Mouse (Mus musculus): ENCODE data around the gene Hebp1. TPM values are rescaled to one million over a fixed set of nuclear protein-coding genes. Genes with fewer than 3 reads are reported as not detected.
A peak's percentile ranks its signal among the peaks of the same experiment; 100 is the strongest.

The Hebp1 gene
- polyA plus RNA-seq, 1 experiment from 2014 or later: 9.4 TPM

DNA sequence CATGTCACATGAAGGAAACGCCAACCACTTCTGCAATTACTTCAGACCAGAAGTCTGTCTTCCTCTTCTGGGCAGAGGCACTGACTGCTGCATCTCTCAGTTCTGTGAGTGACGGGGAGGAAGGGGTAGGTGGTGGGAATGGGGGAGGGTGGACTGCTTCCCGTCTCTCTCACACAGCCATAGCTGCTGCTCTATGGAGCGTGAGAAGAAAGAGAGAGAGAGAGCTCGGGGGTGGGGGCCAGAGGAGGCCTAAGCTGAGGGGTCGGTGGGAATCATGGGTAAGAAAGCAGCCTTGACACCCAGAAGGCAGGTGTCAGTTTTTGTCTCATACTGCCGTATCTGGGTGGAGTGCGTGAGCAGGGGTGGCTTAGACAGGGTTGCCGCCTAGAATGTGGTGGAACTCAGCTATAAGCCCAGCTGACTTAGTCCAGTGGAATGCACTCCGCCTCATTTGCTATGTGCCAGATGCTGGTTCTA is 30.7 kb upstream of the Hebp1 start:
- H3K4me3 ChIP-seq (ENCODE audit: low read length): no peak overlapping the region
- no peak overlapping the region for H3K9ac ChIP-seq (ENCODE audit: low read depth, low read length)
- no peak overlapping the region for H3K27ac ChIP-seq (ENCODE audit: low read depth, low read length)
- ATAC-seq: no peak
- H3K27me3 ChIP-seq (replicated peaks; ENCODE audit: control insufficient read depth, insufficient read depth, low read length): no peaks in the 10 kb centered on the region
- no peak overlapping the region for H3K4me2 ChIP-seq (ENCODE audit: low read length)
- H3K9me3 ChIP-seq (ENCODE audit: control insufficient read depth, low read length): no peaks in the 10 kb centered on the region
- H3K4me1 ChIP-seq (ENCODE audit: control insufficient read depth, insufficient read depth, low read depth, low read length): peaks cover 4% of the 10 kb centered on the region; the same call in 1 of the 2 replicates
- 42% methylated on average over 10 of the region's 10 CpGs for WGBS
- H3K36me3 ChIP-seq (ENCODE audit: control insufficient read depth, insufficient read depth, low read length): peaks cover 30% of the 10 kb centered on the region

DNA sequence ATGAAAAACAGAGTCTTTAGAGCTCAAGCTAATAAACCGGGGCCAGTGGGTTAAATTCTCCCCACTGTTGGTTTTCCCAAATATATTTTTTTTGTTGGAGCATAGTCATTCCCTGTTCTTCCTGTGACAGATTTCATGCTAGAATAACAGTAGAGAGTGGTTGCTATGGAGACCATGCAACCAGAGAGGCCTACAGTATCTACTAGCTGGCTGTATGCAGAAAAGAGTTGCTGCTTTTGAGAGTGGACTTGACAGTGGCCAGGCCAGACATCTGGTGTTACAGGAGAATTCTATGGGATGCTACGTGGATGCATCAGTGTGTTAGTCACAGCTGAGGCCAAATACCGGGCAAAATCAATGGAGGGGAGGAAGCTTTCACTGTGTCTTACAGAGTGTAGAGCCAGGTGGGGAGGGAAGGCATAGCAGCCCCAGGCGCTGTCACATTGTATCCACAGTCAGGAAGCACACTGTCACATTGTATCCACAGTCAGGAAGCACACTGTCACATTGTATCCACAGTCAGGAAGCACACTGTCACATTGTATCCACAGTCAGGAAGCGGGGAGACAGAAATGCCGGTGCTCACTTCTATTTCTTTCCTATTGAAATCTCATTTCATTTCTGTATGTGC is 26.1 kb upstream of the Hebp1 start:
- H3K4me2 ChIP-seq (ENCODE audit: low read length): no peak overlapping the region
- 54% methylated on average over 6 of the region's 6 CpGs for WGBS
- ATAC-seq: peak; percentile 87
- peaks cover 25% of the 10 kb centered on the region for H3K36me3 ChIP-seq (ENCODE audit: control insufficient read depth, insufficient read depth, low read length)
- H3K4me1 ChIP-seq (ENCODE audit: control insufficient read depth, insufficient read depth, low read depth, low read length): peaks cover 6% of the 10 kb centered on the region; the same call in 1 of the 2 replicates
- H3K27me3 ChIP-seq (replicated peaks; ENCODE audit: control insufficient read depth, insufficient read depth, low read length): no peaks in the 10 kb centered on the region
- H3K9me3 ChIP-seq (ENCODE audit: control insufficient read depth, low read length): no peaks in the 10 kb centered on the region
- H3K4me3 ChIP-seq (ENCODE audit: low read length): no peak overlapping the region
- peak overlapping the region; percentile 4 for H3K27ac ChIP-seq (ENCODE audit: low read depth, low read length)
- no peak overlapping the region for H3K9ac ChIP-seq (ENCODE audit: low read depth, low read length)

DNA sequence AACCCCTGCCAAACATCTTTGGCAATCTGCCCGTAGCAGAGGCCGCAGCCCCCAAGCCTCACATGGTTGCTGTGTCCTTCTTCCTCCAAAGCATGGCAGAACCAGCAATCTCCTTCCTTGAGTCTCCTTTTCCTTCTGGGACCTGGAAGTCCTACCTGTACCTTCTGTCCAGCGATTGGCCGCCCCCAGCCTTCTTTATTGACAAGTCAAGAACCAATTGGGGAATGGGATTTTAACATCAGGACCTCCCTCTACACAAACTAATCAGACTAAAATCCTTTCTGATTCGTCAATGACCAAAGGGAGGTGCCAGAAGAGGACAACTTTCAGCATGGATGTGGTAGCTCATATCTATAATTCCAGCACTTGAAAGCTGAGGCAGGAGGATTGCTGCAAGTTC is 22.1 kb upstream of the Hebp1 start:
- Histone ChIP-seq H3K36me3 (ENCODE audit: control insufficient read depth, insufficient read depth, low read length) (peaks cover 13% of the 10 kb centered on the region; the same call in 1 of the 2 replicates), H3K27me3 (replicated peaks; ENCODE audit: control insufficient read depth, insufficient read depth, low read length) (no peaks in the 10 kb centered on the region), H3K4me1 (ENCODE audit: control insufficient read depth, insufficient read depth, low read depth, low read length) (peaks cover 6% of the 10 kb centered on the region; the same call in 1 of the 2 replicates), H3K9me3 (ENCODE audit: control insufficient read depth, low read length) (no peaks in the 10 kb centered on the region), H3K4me3 (ENCODE audit: low read length) (no peak overlapping the region), H3K27ac (ENCODE audit: low read depth, low read length) (no peak overlapping the region), H3K4me2 (ENCODE audit: low read length) (no peak overlapping the region), H3K9ac (ENCODE audit: low read depth, low read length) (no peak overlapping the region)
- WGBS: 83% methylated on average over 5 of the region's 5 CpGs
- ATAC-seq: no peak

DNA sequence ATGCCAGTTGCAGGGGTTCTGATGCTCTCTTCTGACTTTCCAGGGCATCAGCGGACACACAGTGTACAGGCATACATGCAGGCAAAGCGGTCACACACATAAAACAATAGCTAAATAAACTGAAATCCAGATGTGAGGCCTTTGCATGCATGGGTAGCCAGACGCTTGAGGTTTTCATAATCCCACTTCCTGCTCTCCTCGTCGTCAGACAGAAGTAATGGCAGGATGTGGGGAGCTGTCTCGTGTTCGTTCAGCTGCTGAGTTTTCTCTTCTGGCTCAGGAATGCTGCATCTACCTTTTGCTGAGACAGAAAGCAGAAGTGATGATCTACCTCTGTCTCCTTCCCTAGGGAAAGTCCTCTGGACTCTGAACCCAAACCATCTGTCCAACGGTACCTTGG is 20.5 kb upstream of the Hebp1 start:
- H3K36me3 ChIP-seq (ENCODE audit: control insufficient read depth, insufficient read depth, low read length): peaks cover 15% of the 10 kb centered on the region

DNA sequence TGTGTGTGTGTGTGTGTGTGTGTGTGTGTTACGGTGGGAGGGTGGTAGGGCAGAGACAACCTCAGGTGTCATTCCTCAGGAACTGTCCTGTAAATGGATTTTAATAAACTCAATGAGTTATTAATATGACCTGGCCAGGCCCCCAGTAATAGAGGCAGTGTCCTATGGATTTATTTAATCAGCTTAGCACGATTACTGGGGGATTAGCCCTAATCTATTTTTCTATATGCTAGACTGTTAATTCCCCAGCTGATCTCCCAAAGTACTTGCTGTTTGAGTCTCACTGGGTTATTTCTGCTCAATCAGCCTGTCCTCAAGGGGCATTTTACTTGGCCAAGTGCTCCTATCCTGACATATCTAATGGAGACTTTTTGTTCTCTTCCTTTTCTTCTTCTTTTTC is 14.8 kb upstream of the Hebp1 start:
- Histone ChIP-seq H3K9me3 (ENCODE audit: control insufficient read depth, low read length) (no peaks in the 10 kb centered on the region), H3K9ac (ENCODE audit: low read depth, low read length) (no peak overlapping the region), H3K27ac (ENCODE audit: low read depth, low read length) (no peak overlapping the region), H3K27me3 (replicated peaks; ENCODE audit: control insufficient read depth, insufficient read depth, low read length) (no peaks in the 10 kb centered on the region), H3K4me2 (ENCODE audit: low read length) (no peak overlapping the region), H3K4me3 (ENCODE audit: low read length) (no peak overlapping the region), H3K36me3 (ENCODE audit: control insufficient read depth, insufficient read depth, low read length) (peaks cover 11% of the 10 kb centered on the region), H3K4me1 (ENCODE audit: control insufficient read depth, insufficient read depth, low read depth, low read length) (no peaks in the 10 kb centered on the region)
- ATAC-seq: no peak
- 73% methylated on average over 2 of the region's 2 CpGs for WGBS

More for the DNA sequence above, 20.5 kb upstream of the Hebp1 start:
- no peaks in the 10 kb centered on the region for H3K27me3 ChIP-seq (replicated peaks; ENCODE audit: control insufficient read depth, insufficient read depth, low read length)
- no peak overlapping the region for H3K27ac ChIP-seq (ENCODE audit: low read depth, low read length)
- WGBS: 80% methylated on average over 8 of the region's 8 CpGs
- H3K9ac ChIP-seq (ENCODE audit: low read depth, low read length): no peak overlapping the region
- H3K9me3 ChIP-seq (ENCODE audit: control insufficient read depth, low read length): no peaks in the 10 kb centered on the region
- no peak overlapping the region for H3K4me2 ChIP-seq (ENCODE audit: low read length)
- H3K4me1 ChIP-seq (ENCODE audit: control insufficient read depth, insufficient read depth, low read depth, low read length): 0 out of 2 replicates have a peak, but pooled peaks cover under 1% of the 10 kb centered on the region
- no peak for ATAC-seq
- no peak overlapping the region for H3K4me3 ChIP-seq (ENCODE audit: low read length)

DNA sequence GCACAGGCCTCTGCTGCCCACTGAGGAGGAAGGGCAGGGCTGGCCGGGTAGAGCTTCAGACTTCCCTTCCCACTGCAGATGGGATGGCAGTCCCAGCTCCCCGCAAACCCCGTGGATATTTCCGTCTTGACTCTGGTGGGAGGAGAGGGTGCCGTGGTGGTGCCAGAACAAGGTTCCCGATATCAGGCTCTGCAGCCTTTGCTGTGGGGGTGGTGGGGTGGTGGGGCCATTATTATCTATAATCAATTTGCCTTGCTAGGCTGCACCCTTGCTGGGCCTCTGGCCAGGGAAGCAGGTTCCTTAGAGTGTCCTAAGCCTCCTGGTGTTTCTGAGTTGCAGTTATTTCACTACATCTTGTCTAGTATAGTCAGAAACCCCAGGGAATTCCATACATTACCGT is 13.3 kb upstream of the Hebp1 start:
- H3K4me2 ChIP-seq (ENCODE audit: low read length): no peak overlapping the region
- H3K4me1 ChIP-seq (ENCODE audit: control insufficient read depth, insufficient read depth, low read depth, low read length): no peaks in the 10 kb centered on the region; the same call in 1 of the 2 replicates
- whole genome bisulfite sequencing: 66% methylated on average over 7 of the region's 7 CpGs
- no peak overlapping the region for H3K27ac ChIP-seq (ENCODE audit: low read depth, low read length)
- H3K36me3 ChIP-seq (ENCODE audit: control insufficient read depth, insufficient read depth, low read length): peaks cover 4% of the 10 kb centered on the region; the same call in 1 of the 2 replicates
- H3K4me3 ChIP-seq (ENCODE audit: low read length): no peak overlapping the region
- ATAC-seq: no peak
- no peaks in the 10 kb centered on the region for H3K27me3 ChIP-seq (replicated peaks; ENCODE audit: control insufficient read depth, insufficient read depth, low read length)
- no peak overlapping the region for H3K9ac ChIP-seq (ENCODE audit: low read depth, low read length)
- H3K9me3 ChIP-seq (ENCODE audit: control insufficient read depth, low read length): no peaks in the 10 kb centered on the region

DNA sequence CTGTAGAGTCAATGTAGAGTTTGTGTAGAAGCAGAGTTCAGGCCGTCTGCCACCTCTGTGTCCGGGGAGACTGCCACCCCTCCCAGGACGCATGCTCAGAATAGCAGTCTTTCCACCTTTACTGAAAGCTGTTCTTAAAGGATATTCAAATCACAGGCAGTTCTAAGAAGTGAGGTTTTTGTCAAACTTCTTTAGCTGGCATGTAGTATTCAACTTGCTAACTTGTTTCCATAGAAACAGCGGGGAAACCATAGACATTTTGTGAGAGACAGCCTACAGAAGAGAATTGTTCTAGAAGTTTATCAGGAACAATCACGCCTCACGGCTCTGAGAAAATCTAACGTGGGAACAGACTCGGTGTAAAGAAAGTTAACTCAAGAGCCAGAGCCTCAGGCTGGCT is 9.1 kb upstream of the Hebp1 start:
- H3K4me1 ChIP-seq (ENCODE audit: control insufficient read depth, insufficient read depth, low read depth, low read length): no peaks in the 10 kb centered on the region; the same call in 1 of the 2 replicates
- ATAC-seq: peak; percentile 50
- H3K36me3 ChIP-seq (ENCODE audit: control insufficient read depth, insufficient read depth, low read length): 0 out of 2 replicates have a peak, but pooled peaks cover 2% of the 10 kb centered on the region
- H3K4me3 ChIP-seq (ENCODE audit: low read length): no peak overlapping the region
- H3K9ac ChIP-seq (ENCODE audit: low read depth, low read length): no peak overlapping the region
- no peaks in the 10 kb centered on the region for H3K9me3 ChIP-seq (ENCODE audit: control insufficient read depth, low read length)
- no peak overlapping the region; the same call in none of the 2 replicates for H3K27ac ChIP-seq (ENCODE audit: low read depth, low read length)
- 44% methylated on average over 8 of the region's 8 CpGs for WGBS
- H3K27me3 ChIP-seq (replicated peaks; ENCODE audit: control insufficient read depth, insufficient read depth, low read length): no peaks in the 10 kb centered on the region
- no peak overlapping the region for H3K4me2 ChIP-seq (ENCODE audit: low read length)

DNA sequence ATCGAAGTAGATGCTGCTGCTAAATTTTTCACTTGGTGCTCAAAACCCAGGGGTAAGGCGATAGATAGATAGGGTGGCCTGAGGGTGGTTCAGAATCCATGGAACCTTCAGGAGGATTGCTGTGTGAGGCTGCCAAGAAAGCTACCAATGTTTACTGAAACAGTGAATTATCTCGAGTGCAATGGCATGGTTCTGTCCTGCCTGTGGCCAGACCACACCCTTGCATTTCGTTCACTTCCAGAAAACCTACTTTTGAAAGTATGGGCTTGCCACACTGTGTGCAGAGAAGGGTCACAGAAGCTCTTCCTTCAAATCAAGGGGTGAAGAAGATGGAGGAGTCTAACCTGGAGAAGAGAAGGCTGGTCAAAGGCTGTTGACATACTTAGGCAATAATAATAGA is 8.0 kb upstream of the Hebp1 start:
- H3K36me3 ChIP-seq (ENCODE audit: control insufficient read depth, insufficient read depth, low read length): 0 out of 2 replicates have a peak, but pooled peaks cover 2% of the 10 kb centered on the region
- no peak overlapping the region for H3K9ac ChIP-seq (ENCODE audit: low read depth, low read length)
- WGBS: 87% methylated on average over 4 of the region's 4 CpGs
- H3K27me3 ChIP-seq (replicated peaks; ENCODE audit: control insufficient read depth, insufficient read depth, low read length): no peaks in the 10 kb centered on the region
- H3K4me3 ChIP-seq (ENCODE audit: low read length): no peak overlapping the region
- H3K4me2 ChIP-seq (ENCODE audit: low read length): no peak overlapping the region
- ATAC-seq: no peak
- no peaks in the 10 kb centered on the region for H3K9me3 ChIP-seq (ENCODE audit: control insufficient read depth, low read length)
- H3K4me1 ChIP-seq (ENCODE audit: control insufficient read depth, insufficient read depth, low read depth, low read length): peaks cover 2% of the 10 kb centered on the region
- no peak overlapping the region for H3K27ac ChIP-seq (ENCODE audit: low read depth, low read length)

DNA sequence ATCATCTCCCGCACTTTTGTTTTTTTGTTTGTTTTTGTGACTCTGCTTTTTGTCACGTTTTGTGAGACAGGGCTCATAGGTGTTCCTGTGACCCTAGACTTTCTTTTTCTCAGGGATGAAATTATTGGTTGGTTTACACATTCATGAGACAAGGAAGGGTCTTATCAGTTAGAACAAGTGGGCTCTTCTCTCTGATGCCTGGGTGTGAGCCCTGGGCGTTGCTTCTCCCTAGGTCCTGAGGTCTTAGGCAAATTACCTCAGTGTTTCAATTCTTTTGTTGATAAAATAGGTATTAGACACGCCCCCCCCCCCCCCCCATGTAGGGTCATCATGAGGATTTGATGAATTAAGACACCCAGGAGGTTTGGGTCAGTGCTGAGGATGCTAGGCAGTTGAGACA is 7.0 kb upstream of the Hebp1 start:
- no peak overlapping the region for H3K4me3 ChIP-seq (ENCODE audit: low read length)
- H3K36me3 ChIP-seq (ENCODE audit: control insufficient read depth, insufficient read depth, low read length): no peaks in the 10 kb centered on the region
- H3K27me3 ChIP-seq (replicated peaks; ENCODE audit: control insufficient read depth, insufficient read depth, low read length): no peaks in the 10 kb centered on the region
- H3K4me2 ChIP-seq (ENCODE audit: low read length): no peak overlapping the region
- no peaks in the 10 kb centered on the region for H3K9me3 ChIP-seq (ENCODE audit: control insufficient read depth, low read length)
- 74% methylated on average over 4 of the region's 4 CpGs for WGBS
- no peak for ATAC-seq
- no peak overlapping the region for H3K9ac ChIP-seq (ENCODE audit: low read depth, low read length)
- peaks cover 2% of the 10 kb centered on the region for H3K4me1 ChIP-seq (ENCODE audit: control insufficient read depth, insufficient read depth, low read depth, low read length)
- H3K27ac ChIP-seq (ENCODE audit: low read depth, low read length): peak overlapping the region; percentile 26

All from hindbrain, embryonic 16.5 days (tissue).